Mouse (Mus musculus) spleen, adult 2 months (tissue): ENCODE data around the gene Smap2.

Experiments
- CTCF ChIP-seq: fragments of 200-500 bp; IDR thresholded peaks from 2 replicates; pipeline ENCODE4 v1.5.1; 2011; ENCODE audit warnings: mild to moderate bottlenecking, inconsistent platforms; ENCODE audit not compliant: insufficient read depth, insufficient read length, insufficient replicate concordance; ENCODE audit errors: extremely low read depth
- POLR2A ChIP-seq: fragments of 200-500 bp; IDR thresholded peaks from 2 replicates; pipeline ENCODE4 v1.6.1; 2011; ENCODE audit warnings: low read depth, low read length, inconsistent platforms

DNA sequence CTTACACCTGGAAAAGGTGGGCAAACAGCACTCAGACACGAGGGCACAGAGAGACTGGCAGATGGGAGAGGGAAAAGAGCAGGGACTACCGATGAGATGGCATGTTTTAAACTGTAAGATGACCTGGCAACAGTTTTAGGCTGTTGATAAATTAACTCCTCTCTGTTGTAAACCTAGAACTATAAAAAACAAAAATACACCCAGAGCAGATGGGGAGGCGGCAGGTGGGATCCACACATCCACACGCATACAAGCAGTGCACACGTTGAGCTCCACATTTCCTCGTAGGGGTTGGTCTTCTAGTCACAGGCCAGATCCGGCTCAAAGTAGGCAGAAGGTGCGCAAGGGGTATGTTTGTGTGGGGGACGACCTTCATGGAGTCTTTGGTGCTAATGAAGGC, 48.6 kb downstream of the Smap2 start:
- TF ChIP-seq CTCF (no peak), POLR2A (no peak)
